Mouse (Mus musculus) heart, adult 9 months (tissue): ENCODE data around the gene Rpia.

ENCODE experiments used
- DNase-seq, 2 experiments: peaks; one replicate each; pipeline ENCODE4 v3.0.0; 2022; ENCODE audit warnings: low spot score in 2 of 2

Rpia gene

DNA sequence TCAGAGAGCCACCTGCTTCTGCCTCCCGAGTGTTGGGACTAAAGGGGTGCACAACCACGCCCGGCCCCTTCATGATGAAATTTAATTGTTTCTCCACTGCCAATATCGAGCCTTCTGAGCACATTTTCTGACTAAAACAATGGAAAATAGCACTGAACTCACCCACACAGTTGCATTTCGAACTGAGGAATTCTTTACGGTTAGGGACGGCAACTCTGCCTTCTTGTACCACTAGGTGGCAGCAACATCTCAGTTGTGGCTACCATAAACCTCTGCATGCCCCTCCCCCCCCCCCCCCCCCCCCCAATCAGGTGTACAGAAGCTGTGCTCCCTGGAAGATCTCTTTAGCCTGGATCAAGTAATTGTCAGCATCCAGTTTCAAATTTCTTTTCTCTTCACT is 13.2 kb upstream of the Rpia start:
- peak; percentile 27 to 56 for DNase-seq

GRCm38 (mm10) chr6:70804632-70805031 is 12.6 kb upstream of the Rpia start:
- DNase-seq, result peak in 1 of 2 experiments; percentile 42

- DNase-seq, result no peak
These were observed 5.7 kb upstream of the Rpia start for GRCm38 (mm10) chr6:70797581-70798251.

DNA sequence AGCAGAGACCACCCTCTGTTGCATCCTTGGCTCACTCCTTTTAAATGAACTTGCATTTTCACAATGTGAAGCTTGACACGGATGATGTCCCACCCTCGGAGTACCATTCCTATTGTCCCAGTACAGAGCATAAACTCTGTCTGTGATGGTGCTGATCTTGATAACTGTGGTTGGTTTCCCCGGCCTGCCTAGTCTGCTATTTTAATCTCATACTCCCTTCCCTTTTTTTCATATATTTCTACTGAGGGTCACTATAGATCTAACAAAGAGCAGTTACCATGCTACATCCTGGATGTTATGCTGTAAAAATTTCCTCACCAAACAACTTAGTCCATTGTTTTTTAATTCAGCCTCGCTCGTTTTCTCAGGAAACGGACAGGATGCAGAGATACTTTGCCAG is 4.9 kb upstream of the Rpia start:
- DNase-seq, result no peak

GRCm38 (mm10) chr6:70792644-70793043 is 612 bp upstream of the Rpia start:
- DNase-seq, result no peak

- peak in 1 of 2 experiments; percentile 19 for DNase-seq
These were observed 925 bp downstream of the Rpia start for GRCm38 (mm10) chr6:70790852-70791761.

- peak in 1 of 2 experiments; percentile 27 for DNase-seq
These were observed 1.9 kb downstream of the Rpia start for GRCm38 (mm10) chr6:70790034-70790650.

GRCm38 (mm10) chr6:70789134-70789533 is 2.9 kb downstream of the Rpia start:
- no peak for DNase-seq

- DNase-seq, result no peak
These were observed 4.5 kb downstream of the Rpia start for GRCm38 (mm10) chr6:70787524-70787923.

GRCm38 (mm10) chr6:70785852-70786251 is 6.2 kb downstream of the Rpia start:
- no peak for DNase-seq

DNA sequence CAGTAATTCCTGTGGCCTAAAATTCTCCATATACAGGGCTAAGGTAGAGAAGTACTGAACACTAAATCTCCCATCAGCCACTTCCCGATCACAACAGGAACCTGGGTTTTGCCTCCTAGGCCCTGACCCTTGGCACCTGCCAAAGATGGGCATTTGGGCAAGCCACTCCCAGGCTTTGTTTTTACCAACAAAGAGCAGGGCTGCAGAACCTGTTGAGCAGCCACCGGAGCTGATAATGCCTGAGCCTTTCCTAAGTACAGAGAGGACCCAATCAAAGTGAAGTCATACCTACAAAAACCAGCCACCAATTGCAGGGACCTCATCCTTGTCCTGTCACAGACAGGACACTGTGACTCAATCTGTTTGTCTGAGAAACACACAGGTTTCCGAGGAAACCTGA is 7.2 kb downstream of the Rpia start:
- DNase-seq, result no peak

DNA sequence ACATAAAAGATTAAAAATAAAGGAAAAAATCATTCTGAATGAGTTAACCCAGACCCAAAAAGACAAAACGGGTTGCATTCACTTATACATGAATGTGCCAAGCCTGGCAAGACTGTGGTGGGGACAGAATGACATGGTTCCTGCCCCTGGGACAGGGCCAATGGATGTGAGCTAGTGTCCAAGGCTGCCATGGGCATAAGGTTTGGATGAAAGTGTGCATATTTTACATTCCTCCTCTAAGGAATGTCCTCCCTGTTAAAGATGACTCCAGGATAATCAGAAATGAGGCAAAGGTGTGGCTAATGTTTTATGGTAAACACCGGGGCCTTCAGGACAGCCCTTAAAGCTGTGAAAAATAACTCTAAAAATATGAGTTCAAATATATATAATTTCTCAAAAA is 10.7 kb downstream of the Rpia start:
- DNase-seq, result no peak

DNA sequence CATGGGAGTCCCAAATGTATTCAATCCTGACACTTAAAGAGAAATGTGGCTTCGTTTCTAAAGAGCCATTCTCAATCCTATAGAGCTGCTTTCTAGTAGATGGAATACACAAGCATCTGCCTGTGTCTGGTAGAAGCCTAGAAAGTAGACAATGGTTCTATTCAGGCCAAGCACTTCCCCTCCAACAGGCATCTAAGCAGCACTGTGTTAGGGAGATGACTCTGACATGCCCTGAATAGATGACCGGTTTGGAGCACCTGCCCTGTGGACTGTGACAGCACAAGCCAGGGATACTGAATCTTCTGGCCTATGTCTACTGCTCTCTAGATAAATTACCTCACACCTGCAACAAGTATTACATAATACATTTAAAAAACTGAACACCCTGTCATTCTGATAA is 17.7 kb downstream of the Rpia start:
- DNase-seq, result no peak

DNA sequence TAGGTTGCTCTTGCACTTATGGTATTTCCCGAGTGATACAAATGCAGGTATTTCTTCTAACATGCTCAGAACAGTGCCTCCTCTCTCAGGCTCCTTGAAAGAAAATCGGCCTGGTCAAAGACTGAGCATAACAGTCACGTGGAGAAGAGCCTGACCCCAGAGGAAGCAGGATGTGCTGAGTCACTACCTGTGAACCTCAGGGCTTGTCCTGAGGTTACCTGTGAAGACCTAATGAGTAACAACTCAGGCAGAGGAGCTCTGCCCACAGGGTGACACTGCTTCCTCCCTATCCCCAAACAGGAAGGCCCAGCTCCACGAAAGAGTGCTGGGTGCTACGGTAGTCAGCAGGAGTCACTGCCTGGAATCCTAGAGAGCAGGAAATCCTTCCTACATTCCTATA is 18.3 kb downstream of the Rpia start:
- DNase-seq, result no peak

GRCm38 (mm10) chr6:70768769-70769168 is 23.3 kb downstream of the Rpia start:
- peak; percentile 33 to 54 for DNase-seq

- DNase-seq, result no peak
These were observed 27.0 kb downstream of the Rpia start for GRCm38 (mm10) chr6:70765076-70765475.

DNA sequence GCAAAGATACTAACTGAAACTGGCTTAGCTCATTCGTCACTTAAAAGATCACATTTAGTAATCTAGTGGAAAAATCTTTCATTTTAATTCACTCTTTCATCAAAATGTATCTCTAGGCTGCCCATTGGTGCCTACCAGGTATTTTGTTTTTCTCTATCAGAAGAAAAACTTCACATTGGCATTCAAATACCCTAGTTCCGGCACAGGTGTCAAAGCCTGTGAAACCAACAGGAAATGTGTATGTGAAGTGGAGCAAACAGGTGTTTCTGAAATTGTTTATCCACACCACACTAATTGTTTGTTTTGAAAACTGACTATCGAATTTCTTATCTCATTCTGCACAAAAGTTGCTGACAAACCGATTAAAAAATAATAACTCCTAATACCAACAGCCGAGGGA is 27.5 kb downstream of the Rpia start:
- DNase-seq, result no peak

- DNase-seq, result no peak
These were observed 28.2 kb downstream of the Rpia start for GRCm38 (mm10) chr6:70763881-70764280.

DNA sequence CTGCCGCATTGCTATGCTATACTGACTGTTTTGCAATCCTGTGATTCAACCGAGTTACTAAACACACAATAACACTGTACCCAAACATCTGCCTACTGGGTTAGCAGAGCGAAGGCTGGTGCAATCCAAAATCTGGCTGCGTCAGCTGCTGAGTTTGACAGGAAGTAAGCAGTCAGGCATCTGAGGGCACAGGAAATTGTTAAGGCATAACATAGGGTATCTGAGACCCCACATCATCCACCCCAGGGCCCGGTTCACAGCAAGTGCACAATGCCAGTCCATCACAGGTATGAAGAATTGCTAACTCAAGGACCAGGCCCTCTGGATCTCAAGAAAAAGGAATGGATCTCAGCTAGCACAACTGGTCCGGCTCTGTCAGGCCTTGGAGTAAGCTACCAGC is 29.4 kb downstream of the Rpia start:
- no peak for DNase-seq

DNA sequence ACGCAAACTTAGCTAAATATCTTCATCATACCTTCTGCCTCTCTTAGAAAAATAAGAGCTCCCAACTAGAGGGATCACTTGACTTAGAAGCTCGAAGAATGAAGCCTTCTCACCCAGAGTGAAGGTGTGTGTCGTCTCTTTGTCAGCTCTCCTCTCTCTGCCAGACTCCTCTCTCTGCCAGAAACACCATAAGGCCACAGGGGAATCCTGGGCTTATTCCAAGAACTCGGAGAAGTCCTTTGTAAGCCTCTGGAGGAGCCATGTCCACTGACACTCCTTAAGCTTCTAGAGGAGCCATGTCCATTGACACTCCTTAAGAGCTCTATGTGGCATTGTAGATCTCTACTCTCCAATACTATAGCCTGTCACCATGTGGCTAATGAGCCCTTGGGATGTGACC is 31.1 kb downstream of the Rpia start:
- DNase-seq, result no peak

DNA sequence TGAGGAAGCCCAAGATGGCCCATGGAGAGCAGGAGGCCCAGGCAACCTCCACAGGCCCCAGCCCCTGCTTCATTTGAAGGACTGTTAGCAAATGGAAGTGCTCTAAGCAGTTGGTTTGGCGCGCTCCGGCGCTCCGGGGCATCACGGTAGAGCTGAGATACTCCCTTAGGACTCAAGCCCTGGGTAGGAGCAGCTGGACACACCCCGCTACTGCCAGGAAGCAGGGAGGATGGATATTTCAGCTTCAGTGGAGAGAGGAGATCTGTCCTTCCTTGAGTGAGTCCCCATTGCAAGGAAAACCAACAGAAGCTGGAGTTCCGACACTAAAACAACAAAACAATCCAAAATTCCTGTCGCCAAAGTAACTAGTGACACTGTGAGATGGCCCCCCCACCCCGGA is 37.2 kb downstream of the Rpia start:
- DNase-seq, result no peak

DNA sequence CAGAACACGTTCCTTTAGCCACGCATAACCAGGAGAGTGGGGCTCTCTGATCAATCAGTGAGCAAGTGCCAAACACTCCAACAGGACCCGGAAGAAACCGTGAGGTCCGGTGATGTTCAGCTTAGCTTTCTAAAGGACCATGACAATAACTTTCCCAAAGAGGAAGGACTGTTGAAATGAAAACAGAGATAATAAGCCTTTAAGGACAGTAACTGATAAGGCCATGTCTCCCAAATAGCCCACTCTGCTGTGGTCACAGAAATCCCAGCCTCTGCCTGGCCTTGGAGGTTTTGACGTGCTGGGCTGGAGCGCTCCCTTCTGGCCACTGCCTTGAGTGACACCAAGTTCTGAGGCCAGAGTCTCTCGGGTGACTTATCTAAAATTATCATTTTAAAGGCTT is 39.7 kb downstream of the Rpia start:
- no peak for DNase-seq

- DNase-seq, result no peak
These were observed 40.1 kb downstream of the Rpia start for GRCm38 (mm10) chr6:70751898-70752273.
